Mouse (Mus musculus): ENCODE results near the gene Timp4. TPM values are rescaled to one million over a fixed set of nuclear protein-coding genes. Genes with fewer than 3 reads are reported as not detected.

The Timp4 gene
- total RNA-seq (2023), result not detected in 2 replicates

GRCm38 (mm10) chr6:115252099-115252873 is at the start of gene Timp4:
Timp4 (minus strand) TSS chr6:115252205.

GRCm38 (mm10) chr6:115227043-115227442 is 25.0 kb downstream of the Timp4 start, which contains the start of gene Gm17482:
Gm17482 (plus strand) TSS chr6:115227343.

Other genes with a start within 250 kb of the Timp4 start
- gene Tamm41, start 214.3 kb downstream of the Timp4 start, total RNA-seq (2023), result 4.7 and 7.6 TPM in 2 replicates
- not detected in 2 replicates for gene Syn2, start 117.3 kb downstream of the Timp4 start, total RNA-seq (2023)
- gene Gm17482, start 24.9 kb downstream of the Timp4 start, total RNA-seq (2023), result not detected in 2 replicates
- gene Pparg, start 108.7 kb upstream of the Timp4 start, total RNA-seq (2023), result 0.70 and 0.73 TPM in 2 replicates